Mouse (Mus musculus) v-Abl transformed pro-B cells (cell line): ENCODE measurements around the gene Dram1.

Experiments used
- in situ Hi-C, 2 experiments: fragments of 400-800 bp; cut with MboI; formaldehyde crosslinking; loops; one replicate each; pipeline ENCODE4 v1.15.1; 2025; ENCODE audit not compliant: unreplicated experiment in 2 of 2

Dram1 gene

GRCm38 (mm10) chr10:88318179-88318578 lies 60.7 kb downstream of the Dram1 start:
- in situ Hi-C loops, result loop anchor here in 1 of 2 experiments (25.0 kb wide), 1 partner anchor 1181 kb away; no protein-coding TSS in a partner anchor

GRCm38 (mm10) chr10:88317151-88317550 lies 61.7 kb downstream of the Dram1 start:
- in situ Hi-C loops, result loop anchor here in 1 of 2 experiments (25.0 kb wide), 1 partner anchor 1180 kb away; no protein-coding TSS in a partner anchor

- in situ Hi-C loops, result loop anchor here in 1 of 2 experiments (25.0 kb wide), 1 partner anchor 1178 kb away; no protein-coding TSS in a partner anchor
Observed at GRCm38 (mm10) chr10:88314841-88315240, 64.0 kb downstream of the Dram1 start.

- in situ Hi-C loops, result loop anchor here (5.0 to 25.0 kb wide), 3 partner anchors 335 to 1173 kb away; no protein-coding TSS in a partner anchor
Observed at GRCm38 (mm10) chr10:88309851-88310250, 69.0 kb downstream of the Dram1 start.

GRCm38 (mm10) chr10:88306235-88306634 lies 72.6 kb downstream of the Dram1 start:
- in situ Hi-C loops, result loop anchor here (5.0 to 25.0 kb wide), 3 partner anchors 331 to 1169 kb away; no protein-coding TSS in a partner anchor

- in situ Hi-C loops, result loop anchor here (5.0 to 25.0 kb wide), 6 partner anchors 330 to 1167 kb away; partner anchors contain the start of gene Igf1 (in 1 of the 2)
Observed at GRCm38 (mm10) chr10:88304302-88304701, 74.6 kb downstream of the Dram1 start.

GRCm38 (mm10) chr10:88303079-88303478 lies 75.8 kb downstream of the Dram1 start:
- in situ Hi-C loops, result loop anchor here (5.0 to 25.0 kb wide), 6 partner anchors 328 to 1166 kb away; partner anchors contain the start of gene Igf1 (in 1 of the 2)

- in situ Hi-C loops, result loop anchor here (5.0 to 25.0 kb wide), 6 partner anchors 327 to 1165 kb away; partner anchors contain the start of gene Igf1 (in 1 of the 2)
Observed at GRCm38 (mm10) chr10:88301802-88302470, 76.9 kb downstream of the Dram1 start.

GRCm38 (mm10) chr10:88296991-88297390 lies 81.9 kb downstream of the Dram1 start:
- in situ Hi-C loops, result no loop called here

- in situ Hi-C loops, result no loop called here
Observed at GRCm38 (mm10) chr10:88295091-88295490, 83.8 kb downstream of the Dram1 start.

GRCm38 (mm10) chr10:88288061-88288460 lies 90.8 kb downstream of the Dram1 start:
- in situ Hi-C loops, result no loop called here

- in situ Hi-C loops, result no loop called here
Observed at GRCm38 (mm10) chr10:88287261-88287660, 91.6 kb downstream of the Dram1 start.

GRCm38 (mm10) chr10:88284343-88284990 lies 94.4 kb downstream of the Dram1 start:
- in situ Hi-C loops, result no loop called here

GRCm38 (mm10) chr10:88281699-88282098 lies 97.2 kb downstream of the Dram1 start:
- in situ Hi-C loops, result no loop called here

GRCm38 (mm10) chr10:88274045-88274444 lies 104.8 kb downstream of the Dram1 start:
- in situ Hi-C loops, result no loop called here
